Mouse (Mus musculus): ENCODE results near the gene Mfsd13b. TPM values are rescaled to one million over a fixed set of nuclear protein-coding genes. Genes with fewer than 3 reads are reported as not detected.
A peak's percentile ranks its signal among the peaks of the same experiment; 100 is the strongest.

Mfsd13b gene
- polyA plus RNA-seq, 2 experiments, result 0.36 to 0.55 TPM

DNA sequence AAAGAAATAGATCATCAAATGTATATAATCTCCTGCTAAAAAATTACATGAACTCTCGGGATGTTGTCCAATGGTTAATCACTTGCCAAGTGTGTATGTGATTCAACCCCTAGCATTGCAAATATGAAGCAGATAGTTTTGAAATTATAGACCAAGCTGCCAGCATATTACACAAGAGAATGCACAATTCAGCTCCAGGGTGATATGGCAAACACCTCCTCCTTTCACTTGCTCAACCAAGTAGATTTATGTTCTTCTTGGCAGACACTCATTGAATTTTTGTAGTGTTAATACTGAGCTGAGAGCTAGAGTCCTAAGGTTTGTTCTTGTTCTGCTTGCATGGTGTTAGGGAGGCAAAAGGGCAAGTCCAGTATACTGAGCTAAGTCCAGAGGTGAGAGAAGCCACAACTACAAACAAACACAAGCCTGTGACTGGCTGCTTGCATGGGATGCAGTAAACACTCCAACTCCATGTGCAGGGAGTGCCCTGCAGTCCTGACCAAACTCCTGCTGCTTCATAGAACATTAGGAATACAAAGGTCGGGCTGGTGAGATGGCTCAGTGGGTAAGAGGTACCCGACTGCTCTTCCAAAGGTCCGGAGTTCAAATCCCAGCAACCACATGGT lies 21.6 kb downstream of the Mfsd13b start:
- ATAC-seq (ENCODE audit: low FRiP score, low read depth), result no peak

DNA sequence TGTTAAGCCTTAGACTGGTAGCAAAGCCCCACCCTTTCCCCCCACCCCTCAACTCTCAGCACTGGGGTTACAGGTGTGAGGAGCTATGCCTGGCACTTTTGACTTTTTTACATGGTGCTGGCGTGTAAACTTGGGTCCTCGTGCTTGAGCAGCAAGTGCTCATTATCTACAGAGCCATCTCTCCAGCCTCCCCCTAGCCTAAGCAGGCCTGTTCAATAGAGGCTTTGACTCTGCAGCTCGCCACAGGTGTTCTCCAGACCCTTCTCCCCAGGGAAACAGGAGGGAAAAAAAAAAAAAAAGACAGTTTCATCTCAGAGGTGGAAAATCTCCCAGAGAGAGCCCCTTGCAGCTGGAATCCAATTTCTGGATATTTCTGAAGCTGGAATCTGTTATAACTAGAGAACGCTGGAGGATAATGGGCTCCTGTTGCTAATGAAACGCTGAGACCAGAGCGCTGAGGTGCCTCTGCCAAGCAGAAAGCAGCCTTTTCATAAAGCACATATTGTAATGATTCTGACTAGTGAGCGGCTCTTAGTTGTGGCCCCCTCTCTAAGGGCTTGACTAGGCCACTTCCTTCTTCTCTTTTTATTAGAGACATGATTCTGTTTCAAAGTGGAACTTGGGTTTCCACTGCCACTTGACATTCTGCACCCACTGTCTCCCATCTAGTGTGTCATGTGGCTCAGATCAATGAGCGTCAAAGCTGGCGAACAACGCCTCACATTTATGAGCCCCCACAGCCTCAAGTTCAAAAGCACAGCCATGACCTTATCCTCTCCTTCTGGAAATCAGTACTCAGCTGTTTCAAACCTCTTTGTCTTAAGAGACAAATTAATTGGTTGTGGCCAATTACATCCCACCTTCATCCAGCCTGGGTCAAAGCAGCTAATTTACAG lies 29.7 kb downstream of the Mfsd13b start:
- no peak for TF ChIP-seq POLR2A (IDR thresholded peaks at IDR 0.05; ENCODE audit: borderline replicate concordance, extremely low read depth, insufficient read depth, insufficient read length)
- Histone ChIP-seq H3K9me3 (ENCODE audit: control insufficient read depth, low read length) (no peaks in the 10 kb centered on the region), H3K27me3 (ENCODE audit: control insufficient read depth, insufficient read depth, low read length) (no peaks in the 10 kb centered on the region), H3K4me2 (replicated peaks; ENCODE audit: low read depth, low read length, severe bottlenecking) (peak overlapping the region; percentile 25; the same call in 1 of the 2 replicates), H3K36me3 (ENCODE audit: control insufficient read depth, insufficient read depth, low read length) (no peaks in the 10 kb centered on the region), H3K27ac (replicated peaks; ENCODE audit: low read depth, low read length) (peak overlapping the region; percentile 69), H3K4me1 (ENCODE audit: control insufficient read depth, insufficient read depth, low read length) (peaks cover 21% of the 10 kb centered on the region), H3K4me3 (replicated peaks; ENCODE audit: low read length) (no peak overlapping the region), H3K9ac (ENCODE audit: low read depth, low read length, severe bottlenecking) (no peak overlapping the region)
- peak; percentile 89 for ATAC-seq (ENCODE audit: low FRiP score, low read depth)
- peak; percentile 80 for DNase-seq (ENCODE audit: low spot score)
- 14% methylated on average over 10 of the region's 10 CpGs for WGBS

More for the DNA sequence above, 21.6 kb downstream of the Mfsd13b start:
- H3K27ac ChIP-seq (replicated peaks; ENCODE audit: low read depth, low read length), result no peak overlapping the region
- DNase-seq (ENCODE audit: low spot score), result no peak
- H3K4me1 ChIP-seq (ENCODE audit: control insufficient read depth, insufficient read depth, low read length), result no peaks in the 10 kb centered on the region
- 71% methylated on average over 4 of the region's 4 CpGs for WGBS
- no peak overlapping the region for H3K4me3 ChIP-seq (replicated peaks; ENCODE audit: low read length)
- H3K9me3 ChIP-seq (ENCODE audit: control insufficient read depth, low read length), result no peaks in the 10 kb centered on the region
- no peaks in the 10 kb centered on the region for H3K36me3 ChIP-seq (ENCODE audit: control insufficient read depth, insufficient read depth, low read length)
- no peak overlapping the region for H3K4me2 ChIP-seq (replicated peaks; ENCODE audit: low read depth, low read length, severe bottlenecking)
- H3K9ac ChIP-seq (ENCODE audit: low read depth, low read length, severe bottlenecking), result no peak overlapping the region
- no peaks in the 10 kb centered on the region for H3K27me3 ChIP-seq (ENCODE audit: control insufficient read depth, insufficient read depth, low read length)
- TF ChIP-seq POLR2A (IDR thresholded peaks at IDR 0.05; ENCODE audit: borderline replicate concordance, extremely low read depth, insufficient read depth, insufficient read length), result no peak

DNA sequence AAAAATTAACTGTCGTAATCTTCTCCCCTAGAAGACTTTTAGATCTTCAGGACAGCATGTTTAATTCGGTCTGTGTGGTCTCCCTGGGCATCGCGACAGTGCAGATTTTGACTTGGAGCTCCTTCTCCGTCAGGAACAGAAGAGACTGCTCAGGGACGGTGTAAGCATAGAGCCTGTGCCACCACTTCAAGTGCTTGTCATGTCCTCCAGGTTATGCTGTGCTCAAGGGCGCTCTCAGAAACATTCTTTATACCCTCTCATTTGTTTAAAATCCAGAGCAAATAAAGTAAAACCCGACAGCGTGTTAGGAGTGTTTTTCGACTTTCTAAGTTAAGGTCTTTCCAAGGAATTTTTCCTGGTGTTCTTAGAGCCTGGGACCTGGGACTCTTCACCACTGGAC lies 32.2 kb downstream of the Mfsd13b start:
- Histone ChIP-seq H3K36me3 (ENCODE audit: control insufficient read depth, insufficient read depth, low read length) (no peaks in the 10 kb centered on the region), H3K9ac (ENCODE audit: low read depth, low read length, severe bottlenecking) (no peak overlapping the region), H3K4me3 (replicated peaks; ENCODE audit: low read length) (no peak overlapping the region), H3K9me3 (ENCODE audit: control insufficient read depth, low read length) (no peaks in the 10 kb centered on the region), H3K4me1 (ENCODE audit: control insufficient read depth, insufficient read depth, low read length) (peaks cover 21% of the 10 kb centered on the region), H3K27me3 (ENCODE audit: control insufficient read depth, insufficient read depth, low read length) (no peaks in the 10 kb centered on the region), H3K27ac (replicated peaks; ENCODE audit: low read depth, low read length) (no peak overlapping the region), H3K4me2 (replicated peaks; ENCODE audit: low read depth, low read length, severe bottlenecking) (no peak overlapping the region)
- TF ChIP-seq POLR2A (IDR thresholded peaks at IDR 0.05; ENCODE audit: borderline replicate concordance, extremely low read depth, insufficient read depth, insufficient read length), result no peak
- ATAC-seq (ENCODE audit: low FRiP score, low read depth) (no peak), DNase-seq (ENCODE audit: low spot score) (no peak)
- WGBS, result 87% methylated on average over 10 of the region's 10 CpGs

DNA sequence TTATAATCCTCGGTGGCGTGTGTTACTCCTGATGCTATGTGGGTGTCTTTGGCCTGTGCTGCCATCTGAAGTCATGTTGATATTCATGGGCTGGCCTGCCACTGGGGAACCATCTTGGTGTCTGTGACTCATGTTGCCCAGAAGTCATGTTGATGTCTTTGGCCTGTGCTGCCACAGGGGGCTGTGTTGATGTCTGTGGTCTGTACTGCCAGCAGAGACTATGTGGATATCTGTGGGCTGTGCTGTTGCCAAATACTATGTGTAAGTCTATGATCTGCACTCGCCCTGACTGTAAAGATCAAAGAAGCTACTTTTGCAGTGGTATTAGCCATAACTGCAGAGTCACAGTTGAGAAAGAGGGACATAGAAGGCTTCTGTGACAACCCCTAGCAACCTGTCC lies 36.5 kb downstream of the Mfsd13b start:
- ATAC-seq (ENCODE audit: low FRiP score, low read depth), result no peak
- no peak overlapping the region for H3K4me2 ChIP-seq (replicated peaks; ENCODE audit: low read depth, low read length, severe bottlenecking)
- H3K4me3 ChIP-seq (replicated peaks; ENCODE audit: low read length), result no peak overlapping the region
- no peaks in the 10 kb centered on the region for H3K27me3 ChIP-seq (ENCODE audit: control insufficient read depth, insufficient read depth, low read length)
- H3K9ac ChIP-seq (ENCODE audit: low read depth, low read length, severe bottlenecking), result no peak overlapping the region
- H3K9me3 ChIP-seq (ENCODE audit: control insufficient read depth, low read length), result no peaks in the 10 kb centered on the region
- H3K36me3 ChIP-seq (ENCODE audit: control insufficient read depth, insufficient read depth, low read length), result no peaks in the 10 kb centered on the region
- no peak for DNase-seq (ENCODE audit: low spot score)
- 83% methylated on average over 3 of the region's 3 CpGs for WGBS
- H3K27ac ChIP-seq (replicated peaks; ENCODE audit: low read depth, low read length), result no peak overlapping the region
- TF ChIP-seq POLR2A (IDR thresholded peaks at IDR 0.05; ENCODE audit: borderline replicate concordance, extremely low read depth, insufficient read depth, insufficient read length), result no peak
- H3K4me1 ChIP-seq (ENCODE audit: control insufficient read depth, insufficient read depth, low read length), result 0 out of 2 replicates have a peak, but pooled peaks cover 3% of the 10 kb centered on the region

DNA sequence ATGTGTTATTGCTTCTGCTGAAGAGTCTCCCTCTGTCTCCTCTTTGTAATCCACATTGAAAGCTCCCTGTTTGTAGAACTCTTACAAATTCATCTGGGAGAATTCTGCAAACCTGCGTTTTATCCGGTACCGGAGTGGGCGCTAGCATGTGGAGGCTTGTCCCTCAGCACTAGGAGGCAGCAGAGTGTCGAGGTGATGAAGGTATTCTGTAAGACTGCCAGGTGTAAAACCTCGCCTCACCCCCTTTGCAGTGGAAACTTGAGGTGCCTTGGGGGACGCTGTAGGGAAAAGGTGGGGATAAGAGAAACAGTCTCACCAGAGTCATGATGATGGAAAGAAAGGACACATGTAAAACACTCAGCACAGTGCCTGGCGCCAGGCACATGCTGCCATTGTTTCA lies 38.0 kb downstream of the Mfsd13b start:
- Histone ChIP-seq H3K9me3 (ENCODE audit: control insufficient read depth, low read length) (no peaks in the 10 kb centered on the region), H3K4me3 (replicated peaks; ENCODE audit: low read length) (no peak overlapping the region), H3K4me1 (ENCODE audit: control insufficient read depth, insufficient read depth, low read length) (0 out of 2 replicates have a peak, but pooled peaks cover 3% of the 10 kb centered on the region), H3K4me2 (replicated peaks; ENCODE audit: low read depth, low read length, severe bottlenecking) (no peak overlapping the region), H3K27me3 (ENCODE audit: control insufficient read depth, insufficient read depth, low read length) (no peaks in the 10 kb centered on the region), H3K27ac (replicated peaks; ENCODE audit: low read depth, low read length) (no peak overlapping the region), H3K36me3 (ENCODE audit: control insufficient read depth, insufficient read depth, low read length) (no peaks in the 10 kb centered on the region), H3K9ac (ENCODE audit: low read depth, low read length, severe bottlenecking) (no peak overlapping the region)
- no peak for ATAC-seq (ENCODE audit: low FRiP score, low read depth)
- no peak for TF ChIP-seq POLR2A (IDR thresholded peaks at IDR 0.05; ENCODE audit: borderline replicate concordance, extremely low read depth, insufficient read depth, insufficient read length)
- WGBS, result 37% methylated on average over 8 of the region's 8 CpGs
- DNase-seq (ENCODE audit: low spot score), result no peak

Data from limb, embryonic 14.5 days (tissue).